Mouse (Mus musculus) megakaryocyte, embryonic 14.5 days (primary cell): ENCODE data around the gene C1ra. TPM values are rescaled to one million over a fixed set of nuclear protein-coding genes. Genes with fewer than 3 reads are reported as not detected.
"Not testable (repeated sequence)": the region's sequence is repeated elsewhere in the genome, so short reads cannot be mapped to it uniquely, and the experiment has no call there.

Source experiments
- H3K27me3 ChIP-seq: replicated peaks from 2 replicates; pipeline ENCODE3; 2012; ENCODE audit warnings: inconsistent platforms
- H3K36me3 ChIP-seq: replicated peaks from 2 replicates; pipeline ENCODE3; 2012; ENCODE audit warnings: low read length, inconsistent platforms, mixed read lengths
- H3K4me1 ChIP-seq: 2 replicates; pipeline ENCODE4 v1.6.1; 2012; ENCODE audit warnings: inconsistent platforms
- H3K4me3 ChIP-seq: replicated peaks from 2 replicates; pipeline ENCODE3; 2012; ENCODE audit warnings: moderate library complexity, mild to moderate bottlenecking, inconsistent platforms
- H3K9me3 ChIP-seq: 2 replicates; pipeline ENCODE4 v1.6.1; 2012; ENCODE audit warnings: inconsistent platforms
- FLI1 ChIP-seq: IDR thresholded peaks from 2 replicates; pipeline ENCODE4 v1.6.1; 2012; ENCODE audit warnings: low read length, inconsistent platforms, mixed read lengths
- GATA1 ChIP-seq: IDR thresholded peaks from 3 replicates; pipeline ENCODE4 v1.6.1; 2012; ENCODE audit warnings: mixed read lengths, low read length, inconsistent platforms, borderline replicate concordance
- polyA plus RNA-seq: library from polyadenylated mRNA; stranded (reverse); fragments of >175 nt; gene quantifications from 2 replicates; pipeline ENCODE4 v1.2.3, GENCODE M21; 2012; ENCODE audit warnings: low replicate concordance; ENCODE audit not compliant: insufficient read depth

C1ra gene
- polyA plus RNA-seq, 1 experiment, result 0.54 TPM

- Histone ChIP-seq H3K9me3 (peaks cover 8% of the 10 kb centered on the region), H3K4me3 (no peak overlapping the region), H3K27me3 (peaks cover 3% of the 10 kb centered on the region), H3K36me3 (no peaks in the 10 kb centered on the region), H3K4me1 (no peaks in the 10 kb centered on the region)
- no peak for TF ChIP-seq FLI1
- TF ChIP-seq GATA1, result no peak
These were observed 32.3 kb downstream of the C1ra start for GRCm38 (mm10) chr6:124544466-124544865.

DNA sequence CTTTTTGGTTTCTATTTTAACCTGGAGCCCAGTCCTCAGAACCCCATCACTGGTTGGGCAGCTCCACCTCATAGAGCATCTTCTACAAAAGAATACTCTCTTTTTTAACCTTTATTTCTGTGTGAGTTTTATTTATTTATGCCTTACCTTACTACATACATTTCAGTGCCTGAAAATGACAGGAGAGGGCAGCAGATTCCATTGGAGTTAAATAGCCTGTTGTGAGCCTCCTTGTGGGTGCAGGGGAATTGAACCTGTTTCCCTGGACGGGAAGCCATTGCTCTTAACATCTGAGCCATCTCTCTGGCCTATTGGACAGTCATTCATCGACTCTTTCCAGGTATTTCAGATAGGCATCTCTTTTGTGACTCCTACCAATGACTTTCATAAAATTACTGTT is 33.2 kb downstream of the C1ra start:
- H3K9me3 ChIP-seq, result peaks cover 17% of the 10 kb centered on the region
- peaks cover 3% of the 10 kb centered on the region for H3K27me3 ChIP-seq
- no peak overlapping the region for H3K4me3 ChIP-seq
- H3K4me1 ChIP-seq, result no peaks in the 10 kb centered on the region
- TF ChIP-seq GATA1, result no peak
- no peak for TF ChIP-seq FLI1
- no peaks in the 10 kb centered on the region for H3K36me3 ChIP-seq

DNA sequence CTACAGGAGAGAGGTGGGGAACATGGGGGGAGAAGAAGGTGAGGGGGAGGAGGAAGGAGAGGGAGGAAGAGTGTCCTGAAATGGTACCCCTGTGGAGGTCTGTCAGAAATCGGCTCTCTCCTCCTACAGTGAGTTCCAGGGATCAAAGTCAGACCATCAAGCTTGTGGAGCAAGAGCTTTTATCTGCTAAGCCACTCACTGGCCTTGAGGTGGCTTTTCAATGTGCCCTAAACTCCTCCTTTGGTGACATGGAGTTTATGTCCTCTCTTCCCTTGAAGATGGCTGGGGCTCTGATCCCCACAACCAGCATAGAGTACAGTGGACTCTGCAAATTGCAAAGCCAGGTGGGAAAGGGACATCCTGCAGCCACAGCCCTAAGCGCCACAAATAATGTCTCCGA is 35.8 kb downstream of the C1ra start:
- not testable (repeated sequence) for H3K4me1 ChIP-seq, H3K4me3 ChIP-seq, H3K36me3 ChIP-seq, H3K27me3 ChIP-seq
- H3K9me3 ChIP-seq, result peaks cover 29% of the 10 kb centered on the region

- Histone ChIP-seq H3K9me3 (peaks cover 30% of the 10 kb centered on the region), H3K4me1 (no peaks in the 10 kb centered on the region), H3K36me3 (no peaks in the 10 kb centered on the region), H3K27me3 (peaks cover 3% of the 10 kb centered on the region), H3K4me3 (no peak overlapping the region)
- no peak for TF ChIP-seq GATA1
- TF ChIP-seq FLI1, result no peak
These were observed 36.9 kb downstream of the C1ra start for GRCm38 (mm10) chr6:124549023-124549550.

GRCm38 (mm10) chr6:124552766-124553165 is 40.6 kb downstream of the C1ra start:
- Histone ChIP-seq H3K27me3 (peaks cover 2% of the 10 kb centered on the region), H3K9me3 (peaks cover 30% of the 10 kb centered on the region), H3K36me3 (no peaks in the 10 kb centered on the region), H3K4me1 (no peaks in the 10 kb centered on the region), H3K4me3 (no peak overlapping the region)
- TF ChIP-seq GATA1 (no peak), FLI1 (no peak)

GRCm38 (mm10) chr6:124555956-124556355 is 43.8 kb downstream of the C1ra start:
- H3K27me3 ChIP-seq, H3K36me3 ChIP-seq, H3K4me3 ChIP-seq, H3K4me1 ChIP-seq: not testable (repeated sequence)
- peaks cover 12% of the 10 kb centered on the region for H3K9me3 ChIP-seq

GRCm38 (mm10) chr6:124561156-124561555 is 49.0 kb downstream of the C1ra start:
- H3K9me3 ChIP-seq, H3K4me3 ChIP-seq, H3K4me1 ChIP-seq, H3K27me3 ChIP-seq, H3K36me3 ChIP-seq: not testable (repeated sequence)

GRCm38 (mm10) chr6:124561611-124562010 is 49.4 kb downstream of the C1ra start:
- H3K9me3 ChIP-seq, H3K27me3 ChIP-seq, H3K36me3 ChIP-seq, H3K4me1 ChIP-seq, H3K4me3 ChIP-seq: not testable (repeated sequence)

- H3K4me3 ChIP-seq, result no peak within 1 kb of the TSS
- H3K36me3 ChIP-seq, result no peaks in the 10 kb centered on the region
- peaks cover 4% of the 10 kb centered on the region; the same call in 1 of the 2 replicates for H3K4me1 ChIP-seq
- peaks cover 9% of the 10 kb centered on the region for H3K27me3 ChIP-seq
- H3K9me3 ChIP-seq, result no peaks in the 10 kb centered on the region
- no peak for TF ChIP-seq FLI1
- TF ChIP-seq GATA1, result no peak
These were observed 57.8 kb downstream of the C1ra start, which contains the start of gene C1rb for GRCm38 (mm10) chr6:124570026-124570425. C1rb (plus strand) TSS chr6:124570294.

Other genes with a start within 250 kb of the C1ra start
- gene Cd163, start 207.7 kb upstream of the C1ra start, polyA plus RNA-seq, result not detected in 2 replicates
- 4.7 and 7.5 TPM in 2 replicates for gene Pex5, start 97.3 kb upstream of the C1ra start, polyA plus RNA-seq
- 35.8 and 76.2 TPM in 2 replicates for gene Clstn3, start 47.6 kb upstream of the C1ra start, polyA plus RNA-seq
- 0.96 TPM in 1 of 2 replicates, not detected in the other for gene C1rl, start 19.3 kb upstream of the C1ra start, polyA plus RNA-seq
- gene C1s1, start 30.0 kb downstream of the C1ra start, polyA plus RNA-seq, result 0.04 TPM in 1 of 2 replicates, not detected in the other
- not detected in 2 replicates for gene C1rb, start 57.9 kb downstream of the C1ra start, polyA plus RNA-seq
- not detected in 2 replicates for gene C1s2, start 123.7 kb downstream of the C1ra start, polyA plus RNA-seq
- 119 and 190 TPM in 2 replicates for gene Lpcat3, start 150.6 kb downstream of the C1ra start, polyA plus RNA-seq
- 46.3 and 153 TPM in 2 replicates for gene Emg1, start 199.8 kb downstream of the C1ra start, polyA plus RNA-seq
- 72.8 and 150 TPM in 2 replicates for gene Phb2, start 199.9 kb downstream of the C1ra start, polyA plus RNA-seq
- 19.9 and 20.1 TPM in 2 replicates for gene Ptpn6, start 226.3 kb downstream of the C1ra start, polyA plus RNA-seq
- 11.7 and 65.2 TPM in 2 replicates for gene Grcc10, start 229.0 kb downstream of the C1ra start, polyA plus RNA-seq
- 43.0 TPM in 1 of 2 replicates, not detected in the other for gene Gm45234, start 243.6 kb downstream of the C1ra start, polyA plus RNA-seq
- 38.5 and 97.6 TPM in 2 replicates for gene Atn1, start 244.1 kb downstream of the C1ra start, polyA plus RNA-seq